Mouse (Mus musculus): ENCODE data around the gene Ssr4.

Gene Ssr4

DNA sequence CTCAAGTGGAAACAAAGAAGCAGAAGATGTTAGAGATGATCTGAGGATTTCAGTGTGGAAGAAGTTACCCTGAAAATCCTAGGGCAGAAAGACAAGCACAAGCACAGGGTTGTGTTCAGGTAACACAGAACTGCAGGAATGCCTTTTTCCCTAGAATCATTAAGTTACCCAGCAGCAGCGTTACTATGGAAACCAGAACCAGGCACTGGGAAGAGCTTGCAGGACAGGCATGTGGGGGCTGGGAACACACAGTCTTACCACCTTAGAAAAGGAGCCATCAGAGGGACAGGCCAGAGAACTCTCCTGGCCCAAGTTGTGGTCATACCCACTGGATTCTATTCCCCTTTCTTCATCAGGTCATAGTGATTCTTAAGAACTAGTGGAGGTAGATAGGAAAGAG is 19.0 kb downstream of the Ssr4 start:
- CTCF ChIA-PET: no interaction called here

DNA sequence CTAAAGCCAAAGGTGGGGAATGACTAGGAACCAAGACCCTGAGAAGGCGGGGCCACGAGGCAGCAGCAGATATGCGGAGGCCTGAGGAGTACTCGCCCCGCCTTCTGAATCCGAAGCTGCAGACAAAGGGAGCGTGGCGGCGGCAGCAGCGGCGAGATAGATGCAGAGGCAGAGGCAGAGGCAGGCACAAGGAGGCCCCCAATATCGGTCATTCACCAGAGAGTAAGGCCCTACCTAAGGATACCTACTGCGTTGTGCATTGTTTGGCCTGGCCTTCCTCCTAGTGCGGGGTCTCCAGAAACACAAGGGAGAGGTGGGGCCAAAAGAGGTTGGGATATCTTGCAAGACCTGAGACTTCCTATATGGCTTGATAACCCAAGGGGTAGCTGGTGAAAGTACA is 28.2 kb downstream of the Ssr4 start:
- CTCF ChIA-PET: no interaction called here

DNA sequence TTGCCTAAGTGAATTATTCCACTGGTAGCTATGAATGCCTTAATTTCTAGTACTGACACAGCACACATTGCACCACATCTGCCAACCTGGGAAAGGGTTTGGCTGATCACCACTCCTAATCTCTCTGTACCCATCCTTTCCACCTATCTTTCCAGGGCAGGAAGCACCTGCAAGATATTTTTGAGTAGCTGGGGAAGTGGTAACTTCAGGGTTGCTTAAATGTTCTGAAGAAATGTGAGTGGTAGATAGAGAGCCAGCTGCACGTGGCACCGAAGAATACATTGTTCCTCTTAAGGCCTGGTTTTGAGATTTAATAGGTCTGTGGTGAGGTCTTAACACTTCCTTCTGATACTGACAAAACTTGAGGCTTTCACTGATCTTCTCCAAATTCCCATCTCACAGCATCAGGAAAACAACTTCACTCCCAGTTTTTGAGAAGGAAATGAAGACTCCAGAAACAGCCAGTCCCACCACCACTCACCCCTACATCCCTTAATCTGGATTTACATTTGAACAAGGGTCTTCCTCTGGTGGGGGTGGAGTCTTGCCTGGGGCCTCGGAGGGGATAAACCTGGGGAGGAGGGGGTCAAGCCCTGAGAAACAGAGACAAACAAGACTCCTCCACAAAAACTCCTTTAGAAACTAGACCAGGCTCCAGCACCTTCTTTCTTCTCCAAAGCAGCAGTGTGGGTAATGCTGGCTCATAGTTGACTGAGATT is 29.9 kb downstream of the Ssr4 start:
- CTCF ChIA-PET: no interaction called here

DNA sequence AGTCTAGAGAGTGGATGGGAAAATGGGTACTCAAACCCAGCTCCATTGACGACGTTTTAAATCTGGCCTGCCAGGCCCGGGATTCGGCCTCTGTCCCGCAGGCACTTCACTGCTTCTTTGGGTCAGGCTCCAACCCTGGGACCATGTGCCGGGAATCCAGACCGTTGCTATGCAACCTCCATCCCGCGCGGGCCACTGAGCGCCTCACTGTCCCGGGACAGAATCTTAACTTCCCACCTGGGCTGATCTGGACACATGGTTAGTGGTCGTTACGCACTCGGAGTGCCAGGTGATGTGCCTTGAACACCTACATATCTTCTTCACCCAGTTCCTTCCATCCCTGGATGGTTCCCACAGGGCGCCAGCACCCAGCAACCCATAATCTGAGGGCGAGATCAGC is 36.9 kb downstream of the Ssr4 start:
- CTCF ChIA-PET: no interaction called here

DNA sequence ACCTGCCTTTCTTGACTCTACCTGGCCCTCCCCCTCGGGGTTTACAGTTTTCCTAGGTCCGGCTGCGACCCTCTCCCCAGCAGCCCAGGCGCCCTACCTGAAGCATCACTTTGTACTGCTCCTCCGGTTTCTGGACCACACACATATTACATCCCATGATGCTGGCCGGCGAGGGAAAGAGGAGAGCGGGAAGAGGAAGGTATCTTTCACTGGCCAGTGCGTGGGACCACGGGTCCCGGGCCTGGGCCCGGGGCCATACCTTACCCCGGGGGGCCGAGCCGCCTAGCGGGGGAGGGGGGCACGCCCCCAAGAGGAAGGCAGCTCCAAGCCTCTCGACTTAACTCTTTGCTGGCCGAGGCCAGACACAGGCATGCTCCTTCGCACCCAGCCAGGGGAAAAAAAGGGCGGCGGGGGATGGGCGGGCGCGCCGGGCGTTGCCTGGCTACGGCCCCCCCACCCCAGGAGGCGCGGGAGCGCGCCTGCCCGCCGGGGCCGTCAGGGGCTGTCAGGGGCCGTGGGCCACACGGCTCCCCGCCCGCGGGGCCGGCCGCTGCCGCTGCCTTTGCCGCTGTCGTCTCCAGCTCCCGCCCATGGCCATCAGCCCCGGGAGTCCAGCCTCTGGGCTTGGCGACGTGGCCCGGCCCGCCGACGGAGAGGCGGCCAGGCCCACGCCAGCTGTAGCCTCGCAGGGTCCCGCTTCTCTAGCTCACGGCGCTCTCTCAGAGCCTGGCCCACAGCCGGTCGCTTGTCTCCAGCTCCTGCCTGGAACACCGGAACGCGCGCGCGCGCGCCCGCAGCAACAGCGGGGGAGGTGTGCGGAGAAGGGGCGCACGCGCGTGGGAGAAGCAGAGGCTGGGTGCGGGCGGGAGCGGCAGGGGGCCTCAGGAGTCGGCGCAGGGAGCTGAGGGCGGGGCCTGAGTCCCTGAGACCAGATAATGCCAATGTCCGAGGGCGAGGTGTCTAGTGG is 37.6 kb downstream of the Ssr4 start, which contains the start of gene Pdzd4:
Pdzd4 (minus strand) TSS at position 785 of the 967 bp plus-strand sequence.
- CTCF ChIA-PET: no interaction called here

DNA sequence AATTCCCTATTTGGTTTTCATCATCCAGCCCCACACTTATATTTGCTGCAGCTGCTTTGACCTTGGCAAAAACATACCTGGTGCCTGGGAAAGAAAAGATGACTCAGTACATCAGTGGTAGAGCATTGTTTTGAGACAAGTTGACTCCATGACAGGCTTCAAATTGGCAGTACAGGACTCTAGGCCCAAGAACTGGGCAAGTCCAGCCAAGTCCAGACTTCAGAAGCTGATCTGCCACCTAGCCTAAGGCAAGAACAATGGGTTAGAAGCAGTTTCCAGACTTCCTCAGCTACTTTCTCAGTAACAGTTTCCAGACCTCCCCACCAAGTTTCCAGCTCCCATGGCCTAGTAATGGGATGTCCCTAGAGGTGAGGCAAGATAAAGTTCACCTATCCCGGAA is 48.9 kb downstream of the Ssr4 start:
- CTCF ChIA-PET: no interaction called here

DNA sequence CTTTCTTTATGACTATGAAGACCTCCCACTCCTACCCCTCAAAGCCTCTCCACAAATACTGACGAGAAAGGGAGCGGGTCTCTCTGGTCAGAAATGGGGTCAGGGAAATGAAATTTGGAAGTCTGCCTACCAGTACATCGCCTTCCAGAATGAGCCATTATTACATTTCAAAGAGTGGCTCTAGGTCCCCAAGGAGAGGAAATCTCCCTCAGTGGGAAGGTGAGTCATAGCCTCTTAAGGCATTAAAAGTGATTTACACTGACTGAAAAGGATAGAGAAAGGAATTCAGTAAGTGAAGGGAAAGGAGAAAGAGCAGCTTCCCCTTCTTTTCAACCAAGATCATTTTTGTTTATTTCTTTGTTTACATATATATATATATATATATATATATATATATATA is 49.9 kb downstream of the Ssr4 start:
- CTCF ChIA-PET: no interaction called here
